Mouse (Mus musculus) liver, embryonic 14.5 days (tissue): Measurements from ENCODE around the gene Bglap3. TPM values are rescaled to one million over a fixed set of nuclear protein-coding genes. Genes with fewer than 3 reads are reported as not detected.
A peak's percentile ranks its signal among the peaks of the same experiment; 100 is the strongest.
"Not testable (repeated sequence)": the region's sequence is repeated elsewhere in the genome, so short reads cannot be mapped to it uniquely, and the experiment has no call there.

Experiments used
- ATAC-seq: fragments of 200-750 bp; cut with Nextera tagmentation; 2 replicates; pipeline ENCODE4 v1.8.0; 2017; ENCODE audit warnings: moderate number of reproducible peaks, mild to moderate bottlenecking, moderate library complexity; ENCODE audit not compliant: insufficient read depth
- DNase-seq, 3 experiments: peaks; one replicate each; pipeline ENCODE4 v3.0.0-alpha.2; 2012 to 2013; ENCODE audit warnings: low read depth in 3 of 3, low spot score in 3 of 3
- H3K27ac ChIP-seq: fragments of 300-500 bp; sonication (generic); 2 replicates; pipeline ENCODE4 v1.5.1; 2014; ENCODE audit warnings: moderate library complexity, mild to moderate bottlenecking, control low read depth, inconsistent platforms
- H3K27me3 ChIP-seq: fragments of 300-500 bp; sonication (generic); 2 replicates; pipeline ENCODE4 v1.6.1; 2014; ENCODE audit warnings: mild to moderate bottlenecking, low read length, moderate library complexity; ENCODE audit not compliant: control insufficient read depth, insufficient read depth
- H3K36me3 ChIP-seq: fragments of 300-500 bp; sonication (generic); replicated peaks from 2 replicates; pipeline ENCODE4 v1.6.1; 2014; ENCODE audit warnings: low read depth; ENCODE audit not compliant: control insufficient read depth, insufficient read depth
- H3K4me1 ChIP-seq, 2 experiments: fragments of 200-500 bp in 1 of 2; fragments of 300-500 bp in 1 of 2; sonication (generic) in 1 of 2; replicated peaks; 2 replicates each; pipeline ENCODE4 v1.6.1; 2012 to 2014; ENCODE audit warnings: antibody characterized with exemption in 1 of 2, inconsistent platforms in 1 of 2, low read length in 1 of 2; ENCODE audit not compliant: control insufficient read depth in 2 of 2, insufficient read depth in 2 of 2
- H3K4me2 ChIP-seq: fragments of 300-500 bp; sonication (generic); 2 replicates; pipeline ENCODE4 v1.6.1; 2014; ENCODE audit warnings: low read depth, mild to moderate bottlenecking, control low read depth, moderate library complexity
- H3K4me3 ChIP-seq, 2 experiments: fragments of 200-500 bp in 1 of 2; fragments of 300-500 bp in 1 of 2; sonication (generic) in 1 of 2; 2 replicates each; pipeline ENCODE4 v1.5.1; 2012 to 2014; ENCODE audit warnings: low read depth in 2 of 2, low read length in 2 of 2, mild to moderate bottlenecking in 2 of 2, control low read depth in 1 of 2, inconsistent platforms in 1 of 2, moderate library complexity in 1 of 2; ENCODE audit not compliant: insufficient read depth in 1 of 2
- H3K9ac ChIP-seq: fragments of 300-500 bp; sonication (generic); replicated peaks from 2 replicates; pipeline ENCODE4 v1.6.1; 2014; ENCODE audit warnings: mild to moderate bottlenecking, control low read depth, moderate library complexity
- H3K9me3 ChIP-seq: fragments of 300-500 bp; sonication (generic); 2 replicates; pipeline ENCODE4 v1.6.1; 2016; ENCODE audit warnings: low read length, mixed read lengths; ENCODE audit not compliant: control insufficient read depth
- CTCF ChIP-seq: IDR thresholded peaks from 2 replicates; pipeline ENCODE4 v1.5.1; 2016; ENCODE audit warnings: antibody characterized with exemption, low read depth, control low read depth
- EP300 ChIP-seq: IDR thresholded peaks from 2 replicates; pipeline ENCODE4 v1.6.1; 2016; ENCODE audit warnings: antibody characterized with exemption, low read depth
- WGBS: fragments of 180-500 bp; shearing (Covaris S2); extraction: QIAGEN DNeasy Blood & Tissue Kit; methylation state at CpG from one replicate; pipeline ENCODE4 v1.1.7; 2014; ENCODE audit not compliant: insufficient replicate concordance; 5-methylcytosine and 5-hydroxymethylcytosine counted together
- polyA plus RNA-seq, 2 experiments: library from polyadenylated mRNA; depleted of rRNA in 1 of 2; stranded (reverse) in 1 of 2; unstranded in 1 of 2; fragments of >200 nt; fragmentation: Nextera tagmentation in 1 of 2; extraction: Ambion mirVana in 1 of 2; gene quantifications; 2 replicates each; pipeline versions ENCODE4 v1.2.1 to v1.2.3; 2012 to 2014

Bglap3 gene
- polyA plus RNA-seq, 2 experiments = 0.27 to 0.38 TPM

- not testable (repeated sequence) for H3K9ac ChIP-seq, H3K9me3 ChIP-seq, H3K27ac ChIP-seq, H3K4me1 ChIP-seq, H3K4me3 ChIP-seq, H3K36me3 ChIP-seq, H3K27me3 ChIP-seq
- DNase-seq = peak in 1 of 3 experiments; percentile 27
- 8% methylated on average over 18 of the region's 19 CpGs for WGBS
- ATAC-seq = peak; percentile 78
- H3K4me2 ChIP-seq = peak overlapping the region; percentile 22; the same call in 1 of the 2 replicates
Observed at GRCm38 (mm10) chr3:88375750-88376626, 3.4 kb upstream of the Bglap3 start.

- H3K4me2 ChIP-seq, ATAC-seq, H3K9me3 ChIP-seq, H3K9ac ChIP-seq, DNase-seq, H3K36me3 ChIP-seq, H3K4me3 ChIP-seq, H3K27ac ChIP-seq: not testable (repeated sequence)
- H3K4me1 ChIP-seq = peaks cover 14 to 15% of the 10 kb centered on the region in 2 experiments
- H3K27me3 ChIP-seq = peaks cover 17% of the 10 kb centered on the region
- WGBS = 72% methylated on average over 7 of the region's 7 CpGs
Observed at GRCm38 (mm10) chr3:88368511-88368910, 4.0 kb downstream of the Bglap3 start.

- not testable (repeated sequence) for H3K4me3 ChIP-seq, H3K9me3 ChIP-seq, H3K27ac ChIP-seq, H3K9ac ChIP-seq, DNase-seq, H3K36me3 ChIP-seq, H3K4me2 ChIP-seq, ATAC-seq
- peaks cover 17% of the 10 kb centered on the region for H3K27me3 ChIP-seq
- H3K4me1 ChIP-seq = peaks cover 24 to 25% of the 10 kb centered on the region in 2 experiments
- 55% methylated on average over 3 of the region's 7 CpGs for WGBS
Observed at GRCm38 (mm10) chr3:88367517-88367916, 5.0 kb downstream of the Bglap3 start.

- not testable (repeated sequence) for H3K9ac ChIP-seq, H3K4me3 ChIP-seq
Observed at GRCm38 (mm10) chr3:88366830-88367428, 5.6 kb downstream of the Bglap3 start.

GRCm38 (mm10) chr3:88365705-88366361 lies 6.7 kb downstream of the Bglap3 start:
- DNase-seq (no peak), ATAC-seq (no peak)
- Histone ChIP-seq H3K9ac (peak overlapping the region; percentile 52), H3K9me3 (peaks cover 3% of the 10 kb centered on the region), H3K27ac (no peak overlapping the region), H3K4me2 (peak overlapping the region; percentile 73), H3K4me1 (peaks cover 32 to 37% of the 10 kb centered on the region in 2 experiments), H3K4me3 (peak overlapping the region; percentile 54 to 58; a peak in 3 of 4 replicates), H3K36me3 (peaks cover 17% of the 10 kb centered on the region), H3K27me3 (peaks cover 17% of the 10 kb centered on the region)
- TF ChIP-seq CTCF (peak; percentile 51), EP300 (no peak)
- 32% methylated on average over 34 of the region's 34 CpGs for WGBS

More at GRCm38 (mm10) chr3:88366830-88367428, 5.6 kb downstream of the Bglap3 start:
- peak overlapping the region; percentile 53 for H3K4me2 ChIP-seq
- H3K4me1 ChIP-seq = peaks cover 30 to 31% of the 10 kb centered on the region in 2 experiments
- ATAC-seq, H3K36me3 ChIP-seq, DNase-seq, H3K9me3 ChIP-seq, H3K27ac ChIP-seq: not testable (repeated sequence)
- WGBS = 5% methylated on average over 18 of the region's 22 CpGs
- peaks cover 17% of the 10 kb centered on the region for H3K27me3 ChIP-seq
